Mouse (Mus musculus): ENCODE results near the gene Gm20388. TPM values are rescaled to one million over a fixed set of nuclear protein-coding genes. Genes with fewer than 3 reads are reported as not detected.

Gm20388 gene
- total RNA-seq, 1 experiment from 2014 or later: 0.50 TPM

GRCm38 (mm10) chr8:123518667-123519066 is 3608.0 kb downstream of the Gm20388 start, which contains the start of gene Gas8:
Gas8 (plus strand) TSS chr8:123518834.

GRCm38 (mm10) chr8:123653308-123653993 is 3742.8 kb downstream of the Gm20388 start, which contains the start of gene Rhou:
Rhou (plus strand) TSS chr8:123653929.

GRCm38 (mm10) chr8:123805718-123806373 is 3895.2 kb downstream of the Gm20388 start, which contains the start of gene Rab4a:
Rab4a (plus strand) TSS chr8:123805985.

GRCm38 (mm10) chr8:123859648-123860259 is 3949.1 kb downstream of the Gm20388 start, which contains the start of gene Ccsap:
Ccsap (minus strand) TSS chr8:123860209.

GRCm38 (mm10) chr8:123894502-123895097 is 3984.0 kb downstream of the Gm20388 start, which contains the start of gene Acta1:
Acta1 (minus strand) TSS chr8:123894751.

GRCm38 (mm10) chr8:123948942-123949685 is 4038.5 kb downstream of the Gm20388 start, which contains the start of gene Nup133:
Nup133 (minus strand) TSS chr8:123949265.

GRCm38 (mm10) chr8:123982826-123983400 is 4072.3 kb downstream of the Gm20388 start, which contains the start of gene Abcb10:
Abcb10 (minus strand) TSS chr8:123983122.

GRCm38 (mm10) chr8:124021237-124022227 is 4110.9 kb downstream of the Gm20388 start, which contains the start of the genes Taf5l and Urb2:
Taf5l (minus strand) TSS chr8:124021397.
Urb2 (plus strand) TSS chr8:124021508.

GRCm38 (mm10) chr8:124231176-124231484 is 4320.5 kb downstream of the Gm20388 start, which contains the start of gene Galnt2:
Galnt2 (plus strand) TSS chr8:124231391.

Other genes with a start within 250 kb of the Gm20388 start
- not detected in 4 replicates for gene Wfdc1, start 244.5 kb upstream of the Gm20388 start, total RNA-seq (2023)
- gene Atp2c2, start 210.8 kb upstream of the Gm20388 start, total RNA-seq (2023): not detected in 4 replicates
- gene Tldc1, start 132.4 kb upstream of the Gm20388 start, total RNA-seq (2023): 4.7 to 5.4 TPM (median 5.0 TPM) in 4 replicates
- 401 to 417 TPM (median 412 TPM) in 4 replicates for gene Cotl1, start 70.3 kb upstream of the Gm20388 start, total RNA-seq (2023)
- gene Klhl36, start 48.6 kb upstream of the Gm20388 start, total RNA-seq (2023): 10.5 to 13.3 TPM (median 10.9 TPM) in 4 replicates
- 108 to 119 TPM (median 113 TPM) in 4 replicates for gene Usp10, start 481 bp upstream of the Gm20388 start, total RNA-seq (2023)
- gene Crispld2, start 81.6 kb downstream of the Gm20388 start, total RNA-seq (2023): not detected in 4 replicates
- 28.3 to 32.6 TPM (median 30.8 TPM) in 4 replicates for gene Zdhhc7, start 190.6 kb downstream of the Gm20388 start, total RNA-seq (2023)
- 0.94 to 1.5 TPM (median 1.1 TPM) in 4 replicates for gene 6430548M08Rik, start 203.3 kb downstream of the Gm20388 start, total RNA-seq (2023)

All from B cell, adult 62 days (primary cell).